Mouse (Mus musculus) ES-E14 (cell line): ENCODE data around the gene Gm15091. TPM values are rescaled to one million over a fixed set of nuclear protein-coding genes. Genes with fewer than 3 reads are reported as not detected.
"Not testable (repeated sequence)": the region's sequence is repeated elsewhere in the genome, so short reads cannot be mapped to it uniquely, and the experiment has no call there.

Experiments used
- DNase-seq: peaks from one replicate; pipeline ENCODE4 v3.0.0-alpha.2; 2013; ENCODE audit warnings: low read depth, low spot score
- H3K27ac ChIP-seq: 2 replicates; pipeline ENCODE4 v1.5.1; 2012; ENCODE audit warnings: low read depth, mild to moderate bottlenecking, low read length, moderate library complexity, mixed read lengths; ENCODE audit not compliant: poor library complexity, insufficient read depth, severe bottlenecking
- H3K36me3 ChIP-seq: 2 replicates; pipeline ENCODE4 v1.6.1; 2012; ENCODE audit warnings: mild to moderate bottlenecking, low read length, moderate library complexity, mixed read lengths; ENCODE audit not compliant: control insufficient read depth, poor library complexity, insufficient read depth, severe bottlenecking
- H3K4me1 ChIP-seq, 2 experiments: fragments of 150-350 bp in 1 of 2; sonication (generic) in 1 of 2; 2 replicates each; pipeline ENCODE4 v1.6.1; 2012; ENCODE audit warnings: low read length in 2 of 2, mild to moderate bottlenecking in 1 of 2, mixed read lengths in 1 of 2; ENCODE audit not compliant: control insufficient read depth in 2 of 2, insufficient read depth in 2 of 2, poor library complexity in 1 of 2
- H3K4me3 ChIP-seq, 2 experiments: fragments of 150-350 bp in 1 of 2; sonication (generic) in 1 of 2; 2 replicates each; pipeline ENCODE4 v1.5.1; 2012; ENCODE audit warnings: low read length in 2 of 2, low read depth in 1 of 2, mild to moderate bottlenecking in 1 of 2, mixed read lengths in 1 of 2; ENCODE audit not compliant: insufficient read depth in 1 of 2, poor library complexity in 1 of 2, severe bottlenecking in 1 of 2
- H3K9ac ChIP-seq: 2 replicates; pipeline ENCODE4 v1.6.1; 2012; ENCODE audit warnings: low read depth, mild to moderate bottlenecking, low read length, mixed read lengths; ENCODE audit not compliant: poor library complexity, insufficient read depth, severe bottlenecking
- H3K9me3 ChIP-seq: fragments of 150-350 bp; sonication (generic); 2 replicates; pipeline ENCODE4 v1.6.1; 2012; ENCODE audit warnings: low read depth, mild to moderate bottlenecking, low read length; ENCODE audit not compliant: control insufficient read depth, insufficient read depth
- in situ Hi-C, 2 experiments: fragments of 600-800 bp; cut with MboI; formaldehyde crosslinking; loops; one replicate each; pipeline ENCODE4 v1.15.1; 2025; ENCODE audit warnings: low sequenced_read_pairs in 2 of 2, inconsistent platforms in 1 of 2; ENCODE audit not compliant: unreplicated experiment in 2 of 2
- total RNA-seq: library from RNA; depleted of rRNA; stranded (reverse); fragments of 300-350 nt; gene quantifications from 2 replicates; pipeline ENCODE4 v1.2.3, GENCODE M21; 2012; rRNA removed

Gene Gm15091
- total RNA-seq: 0.18 and 0.63 TPM in 2 replicates

DNA sequence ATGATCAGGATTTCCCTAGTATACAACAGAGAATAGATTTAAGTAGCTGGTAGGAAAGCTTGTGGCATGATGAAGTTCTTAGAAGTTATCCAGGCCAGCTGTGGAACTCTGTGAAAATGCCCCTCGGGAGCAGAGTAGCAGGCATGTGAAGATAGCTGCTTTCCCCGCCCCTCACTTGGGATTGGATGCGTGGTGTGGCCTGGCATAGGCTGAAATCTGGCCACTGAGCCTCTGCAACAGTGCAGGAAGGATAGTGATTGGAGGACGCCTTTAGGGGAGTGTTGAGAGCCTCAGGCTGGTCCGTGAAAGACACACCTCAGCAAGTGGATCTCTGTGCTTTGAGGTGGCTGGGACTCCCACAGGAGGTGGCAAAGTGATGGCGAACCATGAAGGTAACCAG is at the start of gene Gm15091:
Gene Gm15091 (plus strand): TSS at position 301 of the 400 bp plus-strand sequence.
- DNase-seq, H3K4me1 ChIP-seq, H3K27ac ChIP-seq, H3K9me3 ChIP-seq, H3K4me3 ChIP-seq, H3K36me3 ChIP-seq, H3K9ac ChIP-seq, in situ Hi-C loops: not testable (repeated sequence)

Other genes with a start within 250 kb of the Gm15091 start
- 0.18 and 0.21 TPM in 2 replicates for gene Gm15097, start 157.2 kb upstream of the Gm15091 start, total RNA-seq